Mouse (Mus musculus) lung, postnatal 0 days (tissue): Measurements from ENCODE around the gene Cabp2.

ENCODE experiments used
- CTCF ChIP-seq: IDR thresholded peaks from 2 replicates; pipeline ENCODE4 v1.5.1; 2016; ENCODE audit warnings: antibody characterized with exemption, mild to moderate bottlenecking
- EP300 ChIP-seq: IDR thresholded peaks from 2 replicates; pipeline ENCODE4 v1.6.1; 2016; ENCODE audit warnings: antibody characterized with exemption, mild to moderate bottlenecking, control low read depth

GRCm38 (mm10) chr19:4052516-4053030 is 28.8 kb upstream of the Cabp2 start:
- TF ChIP-seq CTCF (no peak), EP300 (no peak)
